Mouse (Mus musculus) heart, postnatal 4 days (tissue): ENCODE measurements around the gene Gpr137. TPM values are rescaled to one million over a fixed set of nuclear protein-coding genes. Genes with fewer than 3 reads are reported as not detected.
"Not testable (repeated sequence)": the region's sequence is repeated elsewhere in the genome, so short reads cannot be mapped to it uniquely, and the experiment has no call there.

Source experiments
- DNase-seq: peaks from one replicate; pipeline ENCODE4 v3.0.0; 2021
- microRNA-seq, 2 experiments: library from miRNA; unstranded; fragments of <30 nt; microRNA quantifications; one replicate each; pipeline ENCODE4 v1.2.0; 2021 to 2022
- total RNA-seq, 2 experiments: library from RNA; stranded (reverse); gene quantifications; 2 replicates each; pipeline ENCODE4 v1.2.3; 2021

The Gpr137 gene
- total RNA-seq, 2 experiments from 2014 or later = 18.7 to 21.4 TPM

DNA sequence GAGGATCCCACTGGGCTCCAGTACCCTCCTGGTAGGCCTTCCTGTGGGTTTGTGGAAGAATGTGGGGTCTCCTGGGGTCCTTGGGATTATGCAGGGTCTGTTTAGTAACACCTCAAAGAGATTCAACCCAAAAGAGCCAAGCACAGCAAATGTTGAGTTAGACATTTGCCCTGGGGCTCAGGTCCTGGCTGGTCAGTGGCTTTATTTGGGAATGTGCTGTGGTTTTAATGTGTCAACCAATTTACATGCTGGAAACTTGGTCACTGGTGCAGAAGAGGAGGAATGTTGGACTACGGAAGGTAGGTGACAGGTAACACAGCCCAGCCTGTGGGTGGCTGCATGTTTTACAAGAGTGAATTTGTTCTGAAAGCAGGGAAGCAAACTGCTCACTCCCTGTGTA lies 39.2 kb downstream of the Gpr137 start:
- no peak for DNase-seq

- no peak for DNase-seq
These were observed 42.6 kb downstream of the Gpr137 start for GRCm38 (mm10) chr19:6899641-6900040.

DNA sequence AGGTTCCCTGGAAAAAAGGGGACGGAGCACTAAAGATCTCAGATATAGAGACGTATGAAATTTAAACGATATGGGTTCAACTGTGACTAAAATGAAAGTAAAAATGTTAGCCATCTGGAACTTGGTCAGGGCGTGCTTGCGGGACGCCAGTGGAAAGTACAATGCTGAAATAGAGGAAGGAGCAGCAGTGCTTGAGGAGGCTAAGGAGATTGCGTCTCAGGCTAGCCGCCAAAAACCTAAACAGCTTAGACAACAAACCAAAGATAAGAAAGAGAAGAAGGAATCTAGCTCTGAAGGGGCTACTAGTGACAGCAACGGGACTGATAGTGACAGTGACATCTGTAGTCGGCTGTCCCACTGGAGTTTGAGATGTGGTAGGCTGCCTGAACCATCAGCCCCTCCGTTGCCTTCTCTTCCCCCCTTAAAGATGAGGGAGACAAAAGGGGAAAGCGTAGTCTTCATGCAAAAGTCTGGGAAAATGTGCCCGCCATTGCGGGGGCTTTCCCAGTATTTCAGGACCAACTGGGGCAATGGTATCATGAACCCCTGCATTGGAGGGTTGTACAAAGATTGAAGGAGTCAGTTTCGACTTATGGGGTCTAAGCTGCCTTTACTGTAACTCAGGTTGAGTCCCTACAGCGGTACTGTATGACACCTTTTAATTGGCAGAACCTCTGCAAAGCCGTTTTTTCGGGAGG lies 46.5 kb downstream of the Gpr137 start:
- DNase-seq = not testable (repeated sequence)

DNA sequence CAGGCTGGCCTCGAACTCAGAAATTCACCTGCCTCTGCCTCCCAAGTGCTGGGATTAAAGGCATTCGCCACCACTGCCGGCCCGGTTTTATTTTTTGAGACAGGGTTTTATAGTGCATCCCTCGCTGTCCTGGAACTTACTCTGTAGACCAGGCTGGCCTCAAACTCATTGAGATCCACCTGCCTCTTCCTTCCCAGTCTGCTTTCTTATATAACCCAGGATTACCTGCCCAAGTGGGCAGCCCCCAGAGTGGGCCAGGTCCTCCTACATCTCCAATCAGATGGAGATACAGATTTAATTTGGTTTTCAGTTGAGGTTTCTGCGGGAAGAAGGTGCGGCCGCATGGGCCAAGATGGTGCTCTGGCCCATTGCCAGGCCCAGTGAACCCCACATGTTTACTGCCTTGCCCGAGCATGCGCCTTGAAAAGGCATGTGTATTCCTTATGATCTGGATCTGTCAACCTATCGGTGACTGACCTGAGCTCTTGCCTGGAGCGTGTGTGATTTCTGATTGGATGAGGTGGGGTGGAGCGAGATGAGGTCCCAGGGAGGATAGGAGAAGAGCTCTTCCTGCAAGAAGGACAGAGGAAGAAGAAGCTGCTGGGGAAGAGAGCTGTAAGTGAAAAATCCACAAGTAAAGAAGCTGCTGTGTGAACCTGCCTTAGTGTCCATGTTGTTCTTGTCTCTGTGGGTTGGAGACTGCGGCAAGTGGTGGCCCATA lies 48.4 kb downstream of the Gpr137 start:
- DNase-seq = no peak

DNA sequence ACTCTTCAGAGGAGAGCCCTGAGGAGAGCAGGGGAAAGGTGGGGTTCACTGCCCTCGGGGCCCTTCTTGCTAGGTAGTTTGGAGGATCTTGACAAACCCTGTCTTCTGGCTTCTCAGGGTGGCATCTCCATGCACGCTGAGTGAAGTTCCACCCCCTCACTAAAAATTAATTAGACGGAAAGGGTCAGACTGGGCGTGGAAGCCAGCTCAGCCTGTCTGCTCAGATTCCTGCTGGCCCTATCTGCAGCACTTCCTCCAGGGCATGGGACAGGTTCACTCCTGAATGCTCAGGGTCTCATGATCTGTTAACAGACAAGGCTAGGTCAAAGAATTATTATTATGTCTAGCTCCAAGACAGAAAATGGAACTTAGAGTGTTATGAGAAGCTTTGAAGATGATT lies 49.8 kb downstream of the Gpr137 start:
- no peak for DNase-seq

Small RNAs within 50 kb of the gene (microRNA-seq; reads per million reads assigned to microRNA genes)
- gene Mir6990 = 7.0 to 10.0 reads per million in 2 experiments

Other genes starting within 250 kb of the Gpr137 start
- 10 to 100 TPM; 22.6 to 28.7 TPM for gene Rps6ka4, start 101.8 kb downstream of the Gpr137 start, total RNA-seq
- gene Ccdc88b, start 84.3 kb downstream of the Gpr137 start, total RNA-seq = under 1 TPM; 0.41 to 0.52 TPM
- gene Trmt112, start 32.8 kb downstream of the Gpr137 start, total RNA-seq = 10 to 100 TPM; 34.4 to 35.5 TPM
- 100 to 1,000 TPM; 309 to 336 TPM for gene Prdx5, start 32.4 kb downstream of the Gpr137 start, total RNA-seq
- gene Esrra, start 20.7 kb downstream of the Gpr137 start, total RNA-seq = 100 to 1,000 TPM; 111 to 119 TPM
- not detected for gene Catsperz, start 17.1 kb downstream of the Gpr137 start, total RNA-seq
- under 1 TPM in 1 of 2 experiments, not detected in 1; 0.56 TPM for gene Kcnk4, start 8.0 kb downstream of the Gpr137 start, total RNA-seq
- gene Bad, start 619 bp downstream of the Gpr137 start, total RNA-seq = 10 to 100 TPM; 29.6 to 30.5 TPM
- gene Ppp1r14b, start 32.5 kb upstream of the Gpr137 start, total RNA-seq = 100 to 1,000 TPM; 243 to 246 TPM
- gene Plcb3, start 34.0 kb upstream of the Gpr137 start, total RNA-seq = 10 to 100 TPM; 17.4 to 19.9 TPM
- gene Fkbp2, start 38.0 kb upstream of the Gpr137 start, total RNA-seq = 10 to 100 TPM; 23.5 to 26.6 TPM
- 100 to 1,000 TPM; 263 to 265 TPM for gene Vegfb, start 45.2 kb upstream of the Gpr137 start, total RNA-seq
- gene Dnajc4, start 50.1 kb upstream of the Gpr137 start, total RNA-seq = 10 to 100 TPM; 48.7 to 49.2 TPM
- 10 to 100 TPM; 27.2 to 29.0 TPM for gene Nudt22, start 53.6 kb upstream of the Gpr137 start, total RNA-seq
- 10 to 100 TPM; 22.6 to 25.7 TPM for gene Trpt1, start 53.7 kb upstream of the Gpr137 start, total RNA-seq
- gene Fermt3, start 77.0 kb upstream of the Gpr137 start, total RNA-seq = 1 to 10 TPM; 3.5 to 3.7 TPM
- gene Stip1, start 97.5 kb upstream of the Gpr137 start, total RNA-seq = 100 to 1,000 TPM; 139 to 151 TPM
- 100 to 1,000 TPM; 107 to 126 TPM for gene Macrod1, start 114.3 kb upstream of the Gpr137 start, total RNA-seq
- 1 to 10 TPM; 1.8 to 2.1 TPM for gene Flrt1, start 163.2 kb upstream of the Gpr137 start, total RNA-seq